Mouse (Mus musculus) lung, postnatal 10 days (tissue): ENCODE measurements around the gene Fadd.

Experiments
- DNase-seq: peaks from one replicate; pipeline ENCODE4 v3.0.0; 2021

Gene Fadd

GRCm38 (mm10) chr7:144582284-144582980 is at the start of gene Fadd:
Gene Fadd, minus strand, starts transcription at chr7:144582463.
- DNase-seq, result peak; percentile 97

DNA sequence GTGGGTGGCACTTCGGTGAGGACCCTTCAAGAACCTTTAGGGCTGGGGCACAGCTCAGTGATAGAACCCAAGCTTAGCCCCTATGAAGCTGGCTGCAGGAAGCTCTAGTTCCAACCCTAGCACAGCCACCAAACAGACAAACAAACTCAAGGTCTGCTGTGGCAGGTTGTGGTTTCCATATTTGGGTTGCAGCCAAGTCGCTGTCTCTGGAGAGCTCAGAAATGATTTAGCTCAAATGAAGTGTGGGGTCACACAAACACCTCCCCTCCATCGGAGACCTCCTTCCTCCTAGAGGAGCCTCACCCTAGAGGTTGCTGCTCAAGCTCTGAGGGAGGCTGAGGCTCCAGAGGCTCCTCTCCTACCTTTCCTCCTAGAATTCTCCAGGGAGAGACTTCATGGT is 48.4 kb upstream of the Fadd start:
- DNase-seq, result no peak

DNA sequence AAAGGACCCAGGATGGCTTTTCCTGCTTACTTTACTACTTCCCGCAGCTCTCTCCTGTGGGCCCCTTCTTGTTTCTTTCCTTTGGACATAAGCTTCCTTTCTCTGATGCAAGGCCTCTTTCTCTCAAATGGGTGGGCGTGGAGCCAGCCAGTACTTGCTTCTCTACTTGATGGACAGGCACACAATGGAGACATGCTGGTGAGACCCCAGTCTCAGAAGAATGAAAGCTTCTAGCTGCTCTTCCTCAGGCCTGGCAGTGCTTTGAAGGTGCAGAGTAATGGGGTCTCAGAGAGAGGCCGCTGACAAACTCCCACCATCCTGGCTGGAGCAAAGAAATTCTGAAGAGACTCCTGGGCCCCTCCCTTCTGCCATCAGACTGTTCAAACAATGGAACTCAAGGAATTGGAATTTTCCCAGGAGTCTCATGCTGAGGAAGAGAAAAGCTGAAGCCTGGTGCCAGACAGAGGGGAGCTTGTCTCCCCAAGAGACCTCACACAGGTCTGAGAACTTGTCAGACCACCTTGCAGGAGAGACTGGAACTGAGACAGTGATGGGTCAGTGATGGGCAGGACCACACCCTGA is 46.2 kb upstream of the Fadd start:
- DNase-seq, result no peak

DNA sequence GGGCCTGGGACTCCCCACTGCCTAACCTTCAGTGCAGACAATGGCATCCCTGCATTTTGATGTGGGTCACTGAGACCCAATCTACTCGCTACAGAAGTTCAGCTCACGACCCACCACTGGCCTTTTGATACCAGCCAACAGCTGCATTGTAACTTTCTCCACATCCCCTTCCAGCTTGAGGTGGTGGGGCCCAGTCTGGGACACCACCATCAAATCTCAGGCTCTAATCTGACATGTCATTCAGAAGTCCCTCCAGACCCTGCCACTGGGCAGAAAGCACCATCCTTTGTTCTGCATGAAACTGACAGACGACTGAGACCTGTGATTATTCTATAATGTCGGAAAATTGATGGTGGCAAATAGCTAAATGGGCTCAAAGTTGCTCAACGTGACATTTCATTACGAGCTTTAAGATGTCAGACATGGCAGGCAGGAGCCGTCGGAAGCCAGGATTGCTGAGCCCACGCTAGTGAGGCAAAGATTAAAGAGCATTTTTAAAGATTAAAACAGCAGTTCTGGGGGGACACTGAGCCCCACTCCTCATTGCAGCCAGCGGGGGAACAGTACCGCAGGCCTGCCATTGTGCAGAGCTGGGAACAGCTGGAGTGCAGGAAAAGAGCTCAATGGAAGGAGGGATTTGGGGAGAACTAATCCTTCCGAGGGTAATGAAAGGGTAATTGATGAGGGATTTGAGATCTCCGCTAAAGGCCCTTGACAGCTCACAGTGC is 45.5 kb upstream of the Fadd start:
- no peak for DNase-seq

GRCm38 (mm10) chr7:144626042-144626441 is 43.8 kb upstream of the Fadd start:
- DNase-seq, result no peak

DNA sequence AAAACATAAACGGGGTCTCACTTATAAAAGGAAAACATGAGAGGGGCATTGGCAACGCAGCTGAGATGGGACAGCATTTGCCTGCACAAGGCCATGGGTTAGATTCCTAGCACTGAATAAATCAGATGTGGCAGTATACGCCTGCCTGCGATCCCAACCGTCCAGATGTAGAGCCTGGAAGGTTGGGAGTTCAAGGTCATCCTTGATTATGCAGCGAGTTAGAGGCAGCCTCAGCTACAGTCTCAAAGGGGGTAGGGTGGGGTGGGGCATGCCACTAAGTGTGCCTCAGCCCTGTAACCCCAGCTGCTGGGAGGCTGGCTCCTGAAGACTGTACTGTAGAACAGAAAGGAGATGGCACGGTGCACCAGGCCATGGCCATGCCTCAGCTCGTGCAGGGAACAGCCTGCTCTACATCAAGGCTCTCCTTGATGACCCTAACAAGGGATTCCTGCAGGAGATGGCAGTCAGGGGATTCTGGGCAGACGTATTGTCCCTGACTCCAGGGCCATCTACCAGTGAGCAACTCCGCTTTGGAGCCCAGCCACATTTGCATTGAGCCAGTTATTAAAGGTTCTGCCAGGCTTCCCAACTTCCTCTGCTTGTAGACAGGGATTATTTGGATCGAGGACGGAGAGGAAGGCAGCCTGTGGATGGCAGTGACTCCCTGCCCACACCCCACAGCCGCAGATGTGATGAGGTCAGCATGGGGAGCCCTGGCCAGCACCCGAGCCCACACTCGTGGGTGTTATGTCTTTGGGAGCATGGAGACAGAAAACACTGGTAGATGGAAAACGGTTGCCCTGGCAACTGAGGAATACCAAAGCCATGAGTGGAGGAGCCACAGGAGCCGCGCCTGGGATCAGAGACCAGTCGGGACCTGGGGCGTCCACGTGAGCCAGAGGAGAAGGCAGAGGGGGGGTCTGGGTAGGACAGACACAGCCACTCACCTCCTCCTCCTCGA is 38.7 kb upstream of the Fadd start:
- DNase-seq, result peak; percentile 56

- no peak for DNase-seq
These were observed 38.1 kb upstream of the Fadd start for GRCm38 (mm10) chr7:144620315-144620714.

DNA sequence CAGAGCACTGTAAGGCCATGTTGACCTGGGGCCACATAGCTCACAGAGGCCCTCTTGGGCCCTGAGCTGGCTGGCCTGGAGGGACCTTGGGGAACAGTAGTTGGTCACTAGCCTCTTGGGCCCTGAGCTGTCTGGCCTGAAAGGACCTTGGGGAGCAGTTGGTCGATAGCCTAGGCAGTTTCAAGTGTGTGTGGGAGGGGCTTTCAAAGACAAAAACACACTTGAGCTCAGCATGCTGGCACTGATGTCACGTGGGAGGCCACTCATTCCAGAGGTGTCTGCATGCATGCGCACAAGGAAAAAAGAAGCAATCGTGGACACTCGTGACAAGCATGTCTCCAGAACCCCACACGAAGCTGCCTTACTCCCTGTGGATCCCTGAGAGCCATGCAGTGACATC is 33.1 kb upstream of the Fadd start:
- DNase-seq, result peak; percentile 57

DNA sequence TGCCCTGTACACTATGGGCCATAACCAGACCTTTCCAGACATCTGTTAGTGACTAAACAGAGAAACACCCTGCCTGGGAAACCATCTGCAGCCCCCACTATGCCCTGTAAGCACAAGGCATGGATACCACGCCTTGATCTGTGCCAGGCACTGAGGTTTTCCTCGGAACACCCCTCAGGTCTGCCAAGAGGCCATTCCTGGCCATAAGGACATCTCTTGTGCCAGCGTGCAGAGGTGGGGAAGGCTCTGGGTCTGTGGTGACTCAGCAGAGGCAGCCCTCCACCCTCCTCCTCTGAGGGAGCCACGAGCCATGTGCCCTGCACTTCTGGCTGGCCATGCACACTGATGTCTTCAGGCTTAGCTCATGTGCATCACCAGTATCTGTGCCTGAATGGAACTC is 30.6 kb upstream of the Fadd start:
- no peak for DNase-seq

DNA sequence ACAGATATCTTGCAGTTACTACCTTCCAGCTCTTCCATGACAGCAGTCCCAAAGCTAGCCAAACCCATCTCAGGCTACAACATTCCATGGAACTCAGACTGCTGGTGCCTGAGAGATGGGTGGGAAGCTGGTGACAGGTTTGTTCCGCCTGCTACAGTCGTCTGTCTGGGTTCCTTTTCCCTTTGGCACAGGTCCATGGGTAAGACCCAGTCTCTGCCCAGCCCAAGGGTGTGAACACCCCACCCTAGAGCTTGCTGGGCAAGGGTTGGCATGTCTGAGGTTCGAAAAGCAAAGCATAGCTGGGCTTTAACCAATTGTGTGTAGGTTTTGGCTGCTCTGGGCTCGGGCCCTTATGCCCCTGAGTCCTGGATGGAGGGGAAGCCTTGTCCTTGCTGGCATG is 30.1 kb upstream of the Fadd start:
- no peak for DNase-seq

- DNase-seq, result no peak
These were observed 29.3 kb upstream of the Fadd start for GRCm38 (mm10) chr7:144611595-144611994.

- DNase-seq, result peak; percentile 53
These were observed 27.3 kb upstream of the Fadd start for GRCm38 (mm10) chr7:144609568-144609967.

GRCm38 (mm10) chr7:144607862-144608261 is 25.6 kb upstream of the Fadd start:
- no peak for DNase-seq

GRCm38 (mm10) chr7:144604735-144605134 is 22.5 kb upstream of the Fadd start:
- DNase-seq, result no peak

- DNase-seq, result no peak
These were observed 22.0 kb upstream of the Fadd start for GRCm38 (mm10) chr7:144604291-144604690.

DNA sequence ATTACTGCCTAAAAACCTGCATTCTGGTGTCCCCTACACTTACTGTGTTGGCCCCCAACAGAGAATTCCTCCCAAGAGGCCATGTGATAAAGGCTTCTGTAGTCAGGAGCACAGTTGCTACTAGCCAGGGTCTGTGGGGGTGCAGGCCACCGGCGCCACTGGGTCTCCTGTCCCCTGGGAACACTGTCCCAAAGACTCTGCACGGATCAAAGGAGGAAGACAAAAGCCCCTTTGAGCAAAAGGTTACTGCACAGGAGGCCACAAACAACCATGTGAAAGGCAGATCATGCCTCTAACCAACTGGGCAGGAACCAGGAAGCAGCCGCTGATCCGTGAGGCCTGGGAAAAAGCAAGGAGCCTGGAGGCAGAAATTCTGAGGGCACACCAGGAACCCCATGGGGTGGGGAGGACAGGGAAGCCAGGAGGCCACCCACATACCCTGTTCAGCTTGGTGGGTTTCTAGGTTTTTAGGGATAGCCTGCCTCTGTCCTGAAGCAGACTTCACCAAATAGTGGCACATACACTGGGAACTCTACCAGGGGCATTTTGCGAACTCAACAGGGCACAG is 18.2 kb upstream of the Fadd start:
- DNase-seq, result no peak

GRCm38 (mm10) chr7:144589508-144589907 is 7.2 kb upstream of the Fadd start:
- no peak for DNase-seq

DNA sequence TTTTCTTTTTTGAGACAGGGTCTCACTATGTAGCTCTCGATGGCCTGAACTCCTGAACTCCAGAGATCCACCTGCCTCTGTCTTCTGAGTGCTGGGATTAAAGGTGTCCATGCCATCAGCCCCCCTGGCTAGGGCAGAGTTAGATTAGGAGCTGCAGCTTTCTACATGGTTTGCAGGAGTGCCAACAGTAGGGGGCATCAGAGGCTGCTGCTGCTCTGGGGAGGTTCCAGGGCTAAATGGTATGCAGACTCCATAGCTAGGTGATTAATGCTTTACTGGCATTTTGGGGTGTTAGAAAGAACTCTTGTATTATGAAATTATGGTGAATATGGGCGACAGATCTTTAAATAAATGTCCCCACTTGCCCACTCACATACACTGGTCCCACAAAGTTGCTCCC is 5.0 kb upstream of the Fadd start:
- DNase-seq, result peak; percentile 68

DNA sequence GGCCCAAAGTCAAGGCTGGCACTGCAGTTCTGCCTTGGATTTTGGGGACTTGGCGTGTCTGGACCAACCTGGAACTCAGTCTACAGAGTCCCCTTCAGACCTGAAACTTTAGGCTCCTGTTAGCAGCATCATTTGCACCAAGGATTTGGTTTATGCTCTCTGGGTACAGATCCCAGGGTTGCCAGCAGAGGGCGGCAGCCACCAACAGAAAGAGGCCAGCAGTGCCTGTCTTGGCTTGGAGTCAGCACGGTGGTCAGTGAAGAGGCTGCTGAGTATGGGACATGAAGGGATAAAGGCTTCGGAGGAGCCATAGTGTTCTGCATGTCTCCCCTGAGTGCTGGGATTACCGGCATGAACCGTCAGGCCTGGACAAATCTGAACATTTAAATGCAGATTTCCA is 3.4 kb upstream of the Fadd start:
- DNase-seq, result peak; percentile 87

GRCm38 (mm10) chr7:144583619-144584018 is 1.4 kb upstream of the Fadd start:
- peak; percentile 75 for DNase-seq

DNA sequence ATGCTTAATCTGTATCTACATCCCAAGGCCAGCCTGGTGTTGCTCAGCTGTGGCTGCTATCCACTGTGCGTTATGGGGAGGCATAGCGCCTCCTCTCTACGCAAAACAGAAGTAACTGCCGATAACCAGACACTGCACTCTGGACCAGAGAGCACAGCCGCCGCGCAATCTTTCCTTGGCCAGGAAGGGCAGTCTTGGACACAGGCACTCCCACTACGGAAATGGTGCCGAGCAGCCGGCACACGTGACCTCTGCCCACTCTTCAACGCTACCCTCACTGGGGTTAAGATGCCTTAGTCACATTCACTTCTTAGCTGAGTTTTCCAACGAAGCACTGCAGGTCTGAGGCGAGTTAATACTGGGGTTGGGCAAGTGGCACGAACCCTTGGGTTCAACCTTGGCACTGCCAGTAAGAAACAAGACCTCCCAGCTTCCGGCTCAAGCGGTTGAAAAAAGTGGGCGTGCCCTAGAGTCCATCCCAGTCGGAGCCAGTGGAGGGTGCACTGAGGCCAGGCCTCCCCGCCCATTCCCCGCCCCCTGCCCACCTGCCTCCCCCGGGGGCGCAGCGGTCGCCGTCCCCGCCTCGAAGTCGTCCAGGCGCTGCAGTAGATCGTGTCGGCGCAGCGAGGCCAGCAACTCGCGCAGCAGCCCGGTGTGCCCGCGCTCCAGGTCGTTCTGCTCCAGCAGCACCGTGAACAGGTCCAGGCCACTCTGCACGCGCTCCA is 542 bp downstream of the Fadd start:
- peak; percentile 92 for DNase-seq

GRCm38 (mm10) chr7:144577876-144578275 is 4.4 kb downstream of the Fadd start:
- DNase-seq, result no peak
